Mouse (Mus musculus) MEL (cell line): ENCODE data around the gene Gramd2. TPM values are rescaled to one million over a fixed set of nuclear protein-coding genes. Genes with fewer than 3 reads are reported as not detected.

Source experiments
- DNase-seq: peaks from one replicate; pipeline ENCODE4 v3.0.0; 2011; ENCODE audit warnings: low read depth, low spot score
- H3K27ac ChIP-seq: 2 replicates; pipeline ENCODE4 v1.5.1; 2012; ENCODE audit warnings: low read depth, mild to moderate bottlenecking, control low read depth, low read length, moderate library complexity; ENCODE audit not compliant: control insufficient read depth
- H3K27me3 ChIP-seq, 2 experiments: fragments of 150-350 bp in 1 of 2; sonication (generic) in 1 of 2; 2 replicates each; pipeline ENCODE4 v1.6.1; 2012; ENCODE audit warnings: low read length in 2 of 2, mild to moderate bottlenecking in 2 of 2, improper control_type of control experiment in 1 of 2, moderate library complexity in 1 of 2; ENCODE audit not compliant: insufficient read depth in 2 of 2, control insufficient read depth in 1 of 2
- H3K36me3 ChIP-seq, 2 experiments: 2 replicates each; pipeline ENCODE4 v1.6.1; 2012 to 2014; ENCODE audit warnings: low read length in 2 of 2, improper control_type of control experiment in 1 of 2, inconsistent platforms in 1 of 2, mild to moderate bottlenecking in 1 of 2; ENCODE audit not compliant: insufficient read depth in 2 of 2, control insufficient read depth in 1 of 2
- H3K4me1 ChIP-seq, 2 experiments: fragments of 150-350 bp in 1 of 2; sonication (generic) in 1 of 2; 2 replicates each; pipeline ENCODE4 v1.6.1; 2012; ENCODE audit warnings: low read length in 2 of 2, improper control_type of control experiment in 1 of 2, mild to moderate bottlenecking in 1 of 2; ENCODE audit not compliant: insufficient read depth in 2 of 2, control insufficient read depth in 1 of 2
- H3K4me3 ChIP-seq, 2 experiments: fragments of 150-350 bp in 1 of 2; sonication (generic) in 1 of 2; 2 replicates each; pipeline ENCODE4 v1.5.1; 2012; ENCODE audit warnings: low read depth in 2 of 2, low read length in 2 of 2, mild to moderate bottlenecking in 2 of 2, moderate library complexity in 2 of 2, control low read depth in 1 of 2, improper control_type of control experiment in 1 of 2; ENCODE audit not compliant: control insufficient read depth in 1 of 2, insufficient read depth in 1 of 2
- H3K79me2 ChIP-seq: 2 replicates; pipeline ENCODE4 v1.6.1; 2012; ENCODE audit warnings: mild to moderate bottlenecking, low read length, moderate library complexity; ENCODE audit not compliant: control insufficient read depth, poor library complexity, insufficient read depth
- H3K9ac ChIP-seq: 2 replicates; pipeline ENCODE4 v1.6.1; 2012; ENCODE audit warnings: low read depth, mild to moderate bottlenecking, control low read depth, low read length, moderate library complexity; ENCODE audit not compliant: control insufficient read depth, poor library complexity, severe bottlenecking
- H3K9me3 ChIP-seq: fragments of 150-350 bp; sonication (generic); replicated peaks from 2 replicates; pipeline ENCODE4 v1.6.1; 2012; ENCODE audit warnings: mild to moderate bottlenecking, low read length, improper control_type of control experiment, moderate library complexity; ENCODE audit not compliant: insufficient read depth
- BHLHE40 ChIP-seq: IDR thresholded peaks from 2 replicates; pipeline ENCODE4 v1.6.1; 2012; ENCODE audit warnings: low read depth, mild to moderate bottlenecking, inconsistent platforms, low read length, improper control_type of control experiment, borderline replicate concordance
- CHD1 ChIP-seq: IDR thresholded peaks from 2 replicates; pipeline ENCODE4 v1.6.1; 2012; ENCODE audit warnings: low read depth, mild to moderate bottlenecking, inconsistent platforms, low read length, improper control_type of control experiment
- CTCF ChIP-seq, 3 experiments: IDR thresholded peaks in 2 of 3; conservative IDR thresholded peaks in 1 of 3; 2 replicates each; pipeline ENCODE4 v1.5.1; 2011 to 2012; ENCODE audit warnings: low read length in 3 of 3, low read depth in 2 of 3, mild to moderate bottlenecking in 2 of 3, improper control_type of control experiment in 1 of 3, inconsistent platforms in 1 of 3, mixed read lengths in 1 of 3, moderate library complexity in 1 of 3; ENCODE audit not compliant: control insufficient read depth in 1 of 3, insufficient read depth in 1 of 3, poor library complexity in 1 of 3, severe bottlenecking in 1 of 3
- E2F4 ChIP-seq: IDR thresholded peaks from 2 replicates; pipeline ENCODE4 v1.6.1; 2011; ENCODE audit warnings: low read depth, low read length, improper control_type of control experiment, borderline replicate concordance
- EP300 ChIP-seq, 2 experiments: IDR thresholded peaks; 2 replicates each; pipeline ENCODE4 v1.6.1; 2011; ENCODE audit warnings: improper control_type of control experiment in 2 of 2, low read length in 2 of 2, low read depth in 1 of 2, mild to moderate bottlenecking in 1 of 2
- ETS1 ChIP-seq: IDR thresholded peaks from 2 replicates; pipeline ENCODE4 v1.6.1; 2012; ENCODE audit warnings: low read depth, mild to moderate bottlenecking, inconsistent platforms, low read length, improper control_type of control experiment, moderate library complexity
- GABPA ChIP-seq: IDR thresholded peaks from 2 replicates; pipeline ENCODE4 v1.6.1; 2012; ENCODE audit warnings: low read depth, mild to moderate bottlenecking, inconsistent platforms, low read length, improper control_type of control experiment, moderate library complexity
- GATA1 ChIP-seq: IDR thresholded peaks from 2 replicates; pipeline ENCODE4 v1.6.1; 2011; ENCODE audit warnings: low read depth, low read length, improper control_type of control experiment
- MAFK ChIP-seq: IDR thresholded peaks from 2 replicates; pipeline ENCODE4 v1.6.1; 2011; ENCODE audit warnings: low read depth, mild to moderate bottlenecking, low read length, improper control_type of control experiment, borderline replicate concordance
- MAZ ChIP-seq: IDR thresholded peaks from 2 replicates; pipeline ENCODE4 v1.6.1; 2012; ENCODE audit warnings: low read depth, mild to moderate bottlenecking, inconsistent platforms, low read length, improper control_type of control experiment
- MEF2A ChIP-seq: IDR thresholded peaks from 2 replicates; pipeline ENCODE4 v1.6.1; 2014; ENCODE audit warnings: low read depth, mild to moderate bottlenecking, inconsistent platforms, low read length, improper control_type of control experiment; ENCODE audit not compliant: poor library complexity, insufficient replicate concordance, severe bottlenecking; ENCODE audit errors: extremely low read depth
- MXI1 ChIP-seq: IDR thresholded peaks from 2 replicates; pipeline ENCODE4 v1.6.1; 2011; ENCODE audit warnings: mild to moderate bottlenecking, low read depth, low read length, improper control_type of control experiment
- NELFE ChIP-seq: IDR thresholded peaks from 2 replicates; pipeline ENCODE4 v1.6.1; 2011; ENCODE audit warnings: low read depth, low read length, improper control_type of control experiment
- RAD21 ChIP-seq: IDR thresholded peaks from 2 replicates; pipeline ENCODE4 v1.6.1; 2011; ENCODE audit warnings: mild to moderate bottlenecking, low read depth, low read length, improper control_type of control experiment
- RCOR1 ChIP-seq: IDR thresholded peaks from 2 replicates; pipeline ENCODE4 v1.6.1; 2012; ENCODE audit warnings: low read depth, mild to moderate bottlenecking, inconsistent platforms, low read length, improper control_type of control experiment
- SIN3A ChIP-seq: IDR thresholded peaks from 2 replicates; pipeline ENCODE4 v1.6.1; 2012; ENCODE audit warnings: low read length, improper control_type of control experiment, inconsistent platforms
- SMC3 ChIP-seq: IDR thresholded peaks from 2 replicates; pipeline ENCODE4 v1.6.1; 2011; ENCODE audit warnings: low read depth, low read length, improper control_type of control experiment
- TAL1 ChIP-seq: IDR thresholded peaks from 2 replicates; pipeline ENCODE4 v1.6.1; 2012; ENCODE audit warnings: mild to moderate bottlenecking, inconsistent platforms, low read length, moderate library complexity, mixed read lengths
- USF1 ChIP-seq: IDR thresholded peaks from 2 replicates; pipeline ENCODE4 v1.6.1; 2014; ENCODE audit warnings: low read depth, mild to moderate bottlenecking, inconsistent platforms, low read length, improper control_type of control experiment, moderate library complexity
- ZC3H11A ChIP-seq: IDR thresholded peaks from 2 replicates; pipeline ENCODE4 v1.6.1; 2012; ENCODE audit warnings: low read depth, mild to moderate bottlenecking, inconsistent platforms, low read length, improper control_type of control experiment
- ZKSCAN1 ChIP-seq: IDR thresholded peaks from 2 replicates; pipeline ENCODE4 v1.6.1; 2012; ENCODE audit warnings: low read depth, mild to moderate bottlenecking, inconsistent platforms, low read length, improper control_type of control experiment, moderate library complexity
- ZMIZ1 ChIP-seq: IDR thresholded peaks from 2 replicates; pipeline ENCODE4 v1.6.1; 2012; ENCODE audit warnings: low read depth, mild to moderate bottlenecking, inconsistent platforms, low read length, improper control_type of control experiment, moderate library complexity
- polyA plus RNA-seq, 2 experiments: library from polyadenylated mRNA; stranded (reverse) in 1 of 2; unstranded in 1 of 2; fragments of >175 nt in 1 of 2; fragments of >200 nt in 1 of 2; gene quantifications; 2 replicates each; pipeline versions ENCODE4 v1.2.1 to v1.2.4; 2012; ENCODE audit warnings: low replicate concordance in 2 of 2, low read depth in 1 of 2; ENCODE audit not compliant: insufficient read length in 2 of 2, insufficient read depth in 1 of 2, missing spikeins in 1 of 2
- total RNA-seq: library from RNA; depleted of rRNA; stranded (reverse); fragments of 300-350 nt; gene quantifications from 2 replicates; pipeline ENCODE4 v1.2.3, GENCODE M21; 2012

The Gramd2 gene
- total and polyA plus RNA-seq, 3 experiments, result 0.04 TPM; not detected in 2

GRCm38 (mm10) chr9:59735394-59735793 lies 55.5 kb downstream of the Gramd2 start:
- Histone ChIP-seq H3K4me1 (peaks cover 2 to 6% of the 10 kb centered on the region in 2 experiments), H3K9ac (no peak overlapping the region), H3K27ac (no peak overlapping the region), H3K27me3 (no peaks in the 10 kb centered on the region), H3K4me3 (peak overlapping the region in 1 of 2 experiments; percentile 0; a peak in 1 of 4 replicates), H3K36me3 (peaks cover 0 to 11% of the 10 kb centered on the region in 2 experiments; a peak in 2 of 4 replicates), H3K9me3 (no peaks in the 10 kb centered on the region), H3K79me2 (no peaks in the 10 kb centered on the region)
- DNase-seq, result peak; percentile 75
- TF ChIP-seq ZMIZ1 (no peak), EP300 (IDR thresholded peaks at IDR 0.05; ENCODE audit: low read depth in 1 of 2, low read length in 2 of 2) (0 out of 4 replicates have a peak, but pooled peaks of 1 of the 2 experiments have one; percentile 13), E2F4 (no peak), TAL1 (no peak), MAFK (no peak), MXI1 (0 out of 2 replicates have a peak, but pooled peaks have one; percentile 35), CTCF (IDR thresholded peaks at IDR 0.05 in 2 of 3, conservative IDR thresholded peaks at IDR 0.05 in 1 of 3; ENCODE audit: control insufficient read depth in 1 of 3, insufficient read depth in 1 of 3, low read depth in 2 of 3, low read length in 3 of 3, poor library complexity in 1 of 3, severe bottlenecking in 1 of 3) (no peak), ETS1 (peak; percentile 64), RCOR1 (peak; percentile 78), SIN3A (peak; percentile 87), GATA1 (peak; percentile 74), RAD21 (no peak), BHLHE40 (no peak), USF1 (no peak), ZC3H11A (no peak), MAZ (no peak), NELFE (no peak), SMC3 (0 out of 2 replicates have a peak, but pooled peaks have one; percentile 1)

GRCm38 (mm10) chr9:59740593-59740992 lies 60.6 kb downstream of the Gramd2 start:
- H3K9me3 ChIP-seq, result no peaks in the 10 kb centered on the region
- H3K9ac ChIP-seq, result no peak overlapping the region
- H3K36me3 ChIP-seq, result peaks cover 0 to 2% of the 10 kb centered on the region in 2 experiments; a peak in 2 of 4 replicates
- no peak overlapping the region for H3K27ac ChIP-seq
- no peaks in the 10 kb centered on the region for H3K27me3 ChIP-seq
- H3K79me2 ChIP-seq, result no peaks in the 10 kb centered on the region
- TF ChIP-seq ZKSCAN1 (no peak), CHD1 (no peak), GATA1 (no peak), E2F4 (no peak), EP300 (IDR thresholded peaks at IDR 0.05; ENCODE audit: low read depth in 1 of 2, low read length in 2 of 2) (no peak), NELFE (no peak), ETS1 (no peak), GABPA (no peak), MAZ (no peak), MEF2A (no peak)
- no peak for DNase-seq
- no peak overlapping the region for H3K4me3 ChIP-seq
- H3K4me1 ChIP-seq, result peaks cover 0 to 2% of the 10 kb centered on the region in 2 experiments; a peak in 3 of 4 replicates
